In the genomic region with DNA sequence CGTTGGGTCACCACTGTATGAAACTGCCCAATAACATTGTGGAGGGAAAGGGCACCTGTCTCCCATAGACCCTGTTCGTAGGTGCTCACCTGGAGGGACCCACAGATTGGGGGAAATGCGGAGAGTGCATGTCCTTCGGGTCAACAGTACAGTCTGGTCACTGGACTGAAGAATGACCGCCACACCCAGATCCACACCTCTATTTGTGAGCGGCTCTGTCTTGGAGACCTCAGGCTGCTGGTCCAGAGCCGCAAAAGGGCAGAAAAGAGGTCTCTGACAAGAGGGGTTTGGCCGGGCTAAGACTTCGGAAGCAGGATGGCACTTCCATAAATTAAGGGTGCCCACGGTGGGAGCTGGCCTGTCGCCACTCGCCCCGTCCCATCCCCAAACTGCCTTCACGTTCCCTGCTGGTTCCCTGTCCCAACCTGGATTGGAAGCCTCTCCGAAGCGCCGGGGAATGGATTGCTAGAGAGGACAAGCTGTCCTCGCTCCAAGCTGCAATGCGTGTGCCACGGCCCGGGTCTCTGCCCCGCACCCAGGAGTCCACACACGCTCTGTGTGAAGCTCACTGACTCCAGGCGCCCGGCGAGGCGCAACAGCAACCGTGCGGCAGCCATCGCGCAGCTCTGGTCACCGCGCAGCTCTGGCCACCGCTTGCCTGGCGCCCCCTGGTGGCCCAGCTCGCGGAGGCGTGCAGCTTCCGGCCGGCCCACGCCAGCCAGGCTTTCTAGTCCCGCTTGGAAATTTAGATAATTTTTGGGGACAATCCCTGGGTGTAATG, we compare ENCODE assay signal across 1 mouse cellular context.
TF ChIP-seq lines count a peak whose summit lies in the region.

Gene Nudt17 (minus strand): TSS at position 660 of the 781 bp plus-strand sequence.

TF ChIP-seq in MEL, 35 proteins besides CTCF, POLR2A, EP300 and RAD21 (continued from another document):
- TF ChIP-seq MEF2A (IDR thresholded peaks at IDR 0.05; ENCODE audit: extremely low read depth, insufficient replicate concordance, low read depth, low read length, poor library complexity, severe bottlenecking) (no peak), NELFE (IDR thresholded peaks at IDR 0.05; ENCODE audit: low read depth, low read length) (peak; percentile 18; the same call in 1 of the 2 replicates), ZKSCAN1 (IDR thresholded peaks at IDR 0.05; ENCODE audit: low read depth, low read length) (no peak), ZNF384 (IDR thresholded peaks at IDR 0.05; ENCODE audit: low read depth, low read length) (no peak), ETS1 (IDR thresholded peaks at IDR 0.05; ENCODE audit: low read depth, low read length) (no peak), KAT2A (conservative IDR thresholded peaks at IDR 0.05; ENCODE audit: low read depth, low read length) (no peak; the same call in 1 of the 2 replicates), GABPA (IDR thresholded peaks at IDR 0.05; ENCODE audit: low read depth, low read length) (no peak), MAX (IDR thresholded peaks at IDR 0.05; ENCODE audit: low read length) (no peak), USF1 (IDR thresholded peaks at IDR 0.05; ENCODE audit: low read depth, low read length) (no peak), ZC3H11A (IDR thresholded peaks at IDR 0.05; ENCODE audit: low read depth, low read length) (peak; percentile 88), TCF12 (IDR thresholded peaks at IDR 0.05; ENCODE audit: low read depth, low read length) (peak; percentile 58), TAL1 (IDR thresholded peaks at IDR 0.05; ENCODE audit: low read length) (no peak), SIN3A (IDR thresholded peaks at IDR 0.05; ENCODE audit: low read length) (peak; percentile 81), RCOR1 (IDR thresholded peaks at IDR 0.05; ENCODE audit: low read depth, low read length) (peak; percentile 33; the same call in 1 of the 2 replicates), MXI1 (IDR thresholded peaks at IDR 0.05; ENCODE audit: low read depth, low read length) (peak; percentile 65), GATA1 (IDR thresholded peaks at IDR 0.05; ENCODE audit: low read depth, low read length) (no peak), BHLHE40 (IDR thresholded peaks at IDR 0.05; ENCODE audit: borderline replicate concordance, low read depth, low read length) (peak; percentile 68; the same call in 1 of the 2 replicates), USF2 (IDR thresholded peaks at IDR 0.05; ENCODE audit: borderline replicate concordance in 1 of 2, insufficient read depth in 1 of 2, low read depth in 1 of 2, low read length in 2 of 2) (no peak), JUND (IDR thresholded peaks at IDR 0.05; ENCODE audit: low read depth, low read length) (no peak), MAFK (IDR thresholded peaks at IDR 0.05; ENCODE audit: borderline replicate concordance, low read depth, low read length) (no peak), NRF1 (IDR thresholded peaks at IDR 0.05; ENCODE audit: insufficient read depth, low read depth, low read length, poor library complexity, severe bottlenecking) (peak; percentile 68)
TF ChIP-seq in MEL: peak in this region for 14.
